Mouse (Mus musculus) left cerebral cortex, postnatal 10 days (tissue): ENCODE measurements around the gene Ccdc183. TPM values are rescaled to one million over a fixed set of nuclear protein-coding genes. Genes with fewer than 3 reads are reported as not detected.
A peak's percentile ranks its signal among the peaks of the same experiment; 100 is the strongest.

Source experiments
- DNase-seq, 2 experiments: peaks; one replicate each; pipeline ENCODE4 v3.0.0; 2021 to 2022; ENCODE audit warnings: low spot score in 2 of 2, mixed read lengths in 1 of 2; ENCODE audit errors: extremely low spot score in 1 of 2
- intact Hi-C: fragments of 180-260 bp; cut with DNase I; formaldehyde crosslinking; loops from one replicate; pipeline ENCODE4 v1.15.1; 2025
- total RNA-seq, 2 experiments: library from RNA; stranded (reverse); gene quantifications; 2 replicates each; pipeline ENCODE4 v1.2.3; 2021

The Ccdc183 gene
- total RNA-seq, 2 experiments from 2014 or later: not detected

DNA sequence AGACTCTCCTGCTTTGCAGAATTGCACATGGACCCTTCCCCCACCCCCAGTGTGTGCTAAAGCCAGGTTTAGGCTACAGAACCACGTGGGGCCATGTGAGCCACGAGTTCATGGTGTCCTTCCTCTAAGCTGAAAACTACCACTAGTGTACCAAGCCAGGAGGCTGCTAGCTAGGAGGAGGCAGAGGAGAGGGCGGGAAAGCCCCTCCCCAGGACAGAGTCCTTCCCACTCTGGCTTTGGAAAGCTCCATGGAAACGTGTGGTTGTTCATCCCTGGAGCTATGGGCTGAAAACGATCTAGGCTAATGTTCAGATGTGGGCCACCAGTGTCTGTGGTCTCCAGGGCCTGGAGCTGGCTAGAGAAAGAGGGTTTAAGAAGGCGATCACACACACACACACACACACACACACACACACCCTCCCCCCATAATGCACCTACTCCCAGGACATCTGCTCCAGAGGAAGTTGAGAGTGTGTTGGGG, 36.8 kb downstream of the Ccdc183 start:
- peak in 1 of 2 experiments; percentile 65 for DNase-seq
- intact Hi-C loops: no loop called here

DNA sequence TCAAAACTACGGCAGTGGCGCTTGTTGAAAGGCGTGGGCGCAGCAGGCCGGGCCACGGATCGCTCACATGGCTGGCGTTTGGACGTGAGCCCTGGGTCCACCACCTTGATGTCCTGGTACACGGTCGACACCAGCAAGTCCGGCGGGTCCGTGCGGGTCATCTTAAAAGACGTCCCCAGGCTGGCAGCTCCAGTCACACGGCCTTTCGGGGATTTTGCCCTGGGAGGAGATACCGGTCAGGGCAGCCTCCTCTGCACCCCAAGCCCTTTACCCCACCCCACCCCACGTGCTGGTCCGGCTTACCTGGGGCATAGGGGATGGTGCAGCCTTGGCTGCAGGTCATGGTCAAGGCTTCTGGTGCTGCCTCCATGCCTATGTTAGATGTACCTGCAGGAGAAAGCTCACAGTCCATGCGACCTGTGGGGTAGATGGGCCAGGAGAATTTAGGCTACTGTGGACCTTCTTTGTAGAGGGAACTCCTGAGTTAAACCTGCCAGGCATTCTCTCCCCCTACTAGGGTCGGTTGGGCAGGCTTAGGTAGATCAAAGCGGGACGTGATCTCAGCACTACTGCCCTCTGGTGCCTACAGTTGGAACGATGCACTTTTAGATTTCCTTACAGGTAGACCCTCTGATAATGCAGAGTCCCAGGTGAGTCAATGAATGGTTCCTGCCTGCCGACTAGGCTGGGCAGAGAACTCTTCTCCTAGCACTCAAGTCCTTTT, 37.6 kb downstream of the Ccdc183 start:
- peak in 1 of 2 experiments; percentile 47 for DNase-seq
- intact Hi-C loops: no loop called here

GRCm38 (mm10) chr2:25578796-25579736, 38.4 kb downstream of the Ccdc183 start:
- intact Hi-C loops: no loop called here
- peak in 1 of 2 experiments; percentile 63 for DNase-seq

GRCm38 (mm10) chr2:25577951-25578795, 39.3 kb downstream of the Ccdc183 start:
- intact Hi-C loops: no loop called here
- peak in 1 of 2 experiments; percentile 59 for DNase-seq

- peak in 1 of 2 experiments; percentile 57 for DNase-seq
- intact Hi-C loops: no loop called here
Measured at GRCm38 (mm10) chr2:25576965-25577891, 40.2 kb downstream of the Ccdc183 start.

- DNase-seq: no peak
- intact Hi-C loops: no loop called here
Measured at GRCm38 (mm10) chr2:25576028-25576850, 41.2 kb downstream of the Ccdc183 start.

DNA sequence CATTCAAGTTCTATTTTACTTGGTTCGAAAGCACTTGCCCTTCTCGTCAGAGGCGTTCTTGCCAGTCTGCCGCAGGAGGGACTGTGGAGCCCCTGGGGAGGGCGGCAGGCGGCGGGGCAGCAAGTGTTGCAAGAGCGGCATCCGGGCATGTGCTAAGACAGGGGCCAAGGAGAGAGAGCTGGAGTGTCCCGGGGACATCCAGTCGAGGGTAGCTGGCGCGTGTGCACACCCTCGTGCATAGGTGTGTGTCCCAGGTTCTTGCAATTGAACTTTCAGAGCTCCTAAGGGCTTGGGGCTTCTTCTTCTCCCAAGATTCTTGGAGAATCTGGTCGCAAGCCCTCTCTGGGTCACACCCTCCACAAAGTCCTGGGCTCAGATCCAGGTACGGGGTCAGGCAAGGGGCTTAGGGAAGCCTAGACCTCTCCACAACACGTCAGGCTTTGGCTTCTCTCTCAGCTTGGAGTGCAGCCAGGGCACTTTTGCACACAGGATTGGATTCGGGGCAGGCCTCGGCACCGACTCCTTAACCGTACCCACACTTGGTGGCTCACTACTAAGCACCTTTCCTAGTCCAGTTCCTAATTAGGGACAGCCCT, 41.9 kb downstream of the Ccdc183 start:
- intact Hi-C loops: no loop called here
- DNase-seq: peak in 1 of 2 experiments; percentile 72

GRCm38 (mm10) chr2:25574579-25575431, 42.7 kb downstream of the Ccdc183 start, which contains the start of the genes Mamdc4 and Phpt1:
Mamdc4 (minus strand) TSS chr2:25574845.
Phpt1 (minus strand) TSS chr2:25575224.
- intact Hi-C loops: no loop called here
- DNase-seq: peak; percentile 96 to 98

- intact Hi-C loops: no loop called here
- DNase-seq: peak in 1 of 2 experiments; percentile 40
Measured at GRCm38 (mm10) chr2:25574136-25574535, 43.3 kb downstream of the Ccdc183 start.

DNA sequence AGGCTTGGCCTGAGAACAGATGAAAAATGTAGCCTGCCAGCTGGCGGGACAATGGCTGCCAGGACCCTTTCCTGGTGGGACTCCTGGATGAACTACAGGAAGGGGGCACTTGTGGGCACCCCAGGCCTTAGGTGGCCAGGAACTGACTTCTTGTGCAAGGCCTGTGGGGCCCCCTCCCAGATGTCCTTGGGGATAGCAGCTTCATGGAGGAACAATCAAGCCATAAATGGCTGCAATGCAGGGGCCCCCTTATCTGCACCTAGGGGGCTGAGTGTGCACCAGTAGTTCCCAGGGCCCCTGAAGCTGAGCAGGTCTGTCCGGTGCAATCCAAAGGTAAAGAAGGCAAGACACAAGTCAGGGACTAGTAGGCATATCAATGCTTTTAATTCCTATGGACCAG, 44.4 kb downstream of the Ccdc183 start:
- intact Hi-C loops: no loop called here
- no peak for DNase-seq

- no peak for DNase-seq
Measured at GRCm38 (mm10) chr2:25571221-25571620, 46.3 kb downstream of the Ccdc183 start.

GRCm38 (mm10) chr2:25569323-25569722, 48.2 kb downstream of the Ccdc183 start:
- no peak for DNase-seq
- intact Hi-C loops: no loop called here

More at GRCm38 (mm10) chr2:25571221-25571620, 46.3 kb downstream of the Ccdc183 start:
- intact Hi-C loops: no loop called here

DNA sequence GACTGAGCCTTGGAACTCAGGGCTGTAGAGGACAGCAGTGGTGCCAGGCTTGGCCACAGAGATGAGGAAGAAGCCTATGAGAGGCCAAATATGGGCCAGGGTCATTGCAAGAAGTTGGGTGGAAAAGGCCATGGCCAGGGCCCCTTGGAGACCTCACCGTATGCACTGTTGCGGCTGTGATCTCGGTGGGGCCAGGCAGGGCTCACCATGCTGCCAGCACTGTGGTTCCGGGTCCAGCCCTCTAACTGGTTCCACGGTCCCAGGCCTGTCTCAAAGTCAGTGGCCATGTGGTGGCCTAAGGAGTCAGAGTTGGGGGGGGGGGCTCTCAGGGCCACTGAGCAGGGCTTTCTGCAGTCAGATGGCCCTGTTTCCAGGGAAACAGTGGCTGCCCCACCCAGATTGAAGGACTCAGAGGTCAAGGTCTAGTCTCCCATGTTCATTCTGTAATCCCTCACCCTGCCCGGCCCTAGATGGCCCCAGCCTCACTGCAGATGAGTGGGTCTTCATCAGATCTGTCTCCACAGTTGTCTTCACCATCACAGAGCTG, 48.9 kb downstream of the Ccdc183 start:
- peak in 1 of 2 experiments; percentile 19 for DNase-seq
- intact Hi-C loops: no loop called here

GRCm38 (mm10) chr2:25566558-25566957, 50.9 kb downstream of the Ccdc183 start:
- intact Hi-C loops: no loop called here
- DNase-seq: peak in 1 of 2 experiments; percentile 38

DNA sequence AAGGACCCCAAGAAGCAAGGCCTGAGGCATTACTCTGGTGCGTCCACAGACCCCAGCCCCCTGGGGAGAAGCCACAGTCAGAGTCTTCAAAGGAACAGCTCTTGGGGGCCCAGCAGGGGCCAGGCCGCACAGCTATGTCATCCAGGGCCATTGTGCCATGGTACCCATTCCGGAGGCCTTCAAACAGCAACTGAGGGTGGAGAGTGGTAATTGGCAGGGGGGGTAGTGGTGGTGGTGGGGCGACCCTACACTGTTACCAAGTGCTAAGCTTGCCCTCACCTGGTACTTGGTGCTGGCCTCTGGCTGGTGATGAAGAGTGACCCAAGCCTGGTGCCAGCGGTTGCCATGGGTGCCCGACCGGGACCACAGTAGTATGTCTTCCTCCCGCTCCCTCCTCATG, 51.7 kb downstream of the Ccdc183 start:
- DNase-seq: peak in 1 of 2 experiments; percentile 25
- intact Hi-C loops: no loop called here
